Mouse (Mus musculus) c-Kit-positive CD71-positive TER-119-negative erythroid progenitor cells, embryonic 14.5 days (primary cell): ENCODE measurements around the gene Iqsec3.

Experiments
- DNase-seq: peaks from one replicate; pipeline ENCODE4 v3.0.0-alpha.2; 2013; ENCODE audit warnings: low read depth

Gene Iqsec3

DNA sequence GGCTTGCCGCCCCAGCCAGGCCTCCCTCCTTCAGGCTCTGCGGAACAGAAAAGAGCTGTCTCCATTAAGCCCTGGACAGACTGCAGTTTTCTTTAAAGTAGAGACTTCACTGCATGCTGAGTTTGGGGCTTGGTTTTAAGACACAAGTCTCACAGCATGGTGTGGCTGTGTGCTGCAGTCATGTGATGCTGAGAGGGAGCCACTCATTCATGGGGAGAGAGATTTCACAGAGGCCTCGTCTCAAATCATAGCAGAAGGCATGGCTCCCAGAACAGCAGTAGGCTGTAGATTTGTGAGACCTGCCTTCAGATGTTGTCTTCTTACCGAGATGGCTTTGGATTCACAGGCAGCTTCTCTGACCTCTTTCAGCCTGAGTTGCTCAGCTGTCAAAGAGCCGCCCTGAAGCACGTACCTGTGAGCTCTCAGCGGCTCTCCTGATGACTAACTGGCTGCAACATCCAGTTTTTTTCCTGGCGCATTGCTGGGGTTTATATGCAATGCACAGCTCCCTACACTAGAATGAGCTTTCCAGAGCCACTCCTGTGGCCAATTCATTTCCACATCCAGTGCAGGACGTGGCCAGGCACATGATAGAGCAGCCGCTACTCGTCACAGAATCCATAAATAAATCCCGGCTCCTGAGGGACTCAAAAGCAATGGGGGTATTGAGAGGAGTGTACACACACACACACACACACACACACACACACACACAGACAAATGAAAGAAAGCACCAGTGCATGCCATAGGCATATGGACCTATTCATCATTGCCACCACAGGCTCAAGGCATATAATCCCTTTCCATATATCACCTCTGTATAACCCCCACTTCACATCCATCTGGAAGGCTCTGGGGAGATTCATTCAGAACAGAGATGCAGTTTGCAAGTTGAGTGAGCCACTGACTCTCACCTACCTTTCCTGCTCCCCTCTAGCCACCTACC is 18.7 kb downstream of the Iqsec3 start:
- DNase-seq: no peak

DNA sequence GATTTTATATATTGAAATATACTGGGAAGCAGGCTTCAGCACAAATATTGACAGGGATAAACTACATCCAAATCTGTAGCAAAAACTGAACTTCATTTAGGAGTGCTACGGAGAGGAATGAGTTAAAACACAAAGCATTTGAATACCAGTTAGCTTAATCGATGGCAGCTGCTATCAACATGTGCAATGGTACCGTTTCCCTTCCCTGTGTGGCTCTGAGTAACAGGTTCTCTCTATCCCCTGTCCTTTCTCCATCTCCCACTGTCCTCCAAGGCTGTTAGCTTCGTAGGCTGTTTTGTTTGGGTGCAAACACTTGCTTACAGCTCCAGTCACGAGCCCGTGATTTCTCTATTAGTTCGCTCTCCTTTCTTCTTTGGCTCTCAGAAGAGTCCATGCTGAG is 19.7 kb downstream of the Iqsec3 start:
- DNase-seq: no peak

DNA sequence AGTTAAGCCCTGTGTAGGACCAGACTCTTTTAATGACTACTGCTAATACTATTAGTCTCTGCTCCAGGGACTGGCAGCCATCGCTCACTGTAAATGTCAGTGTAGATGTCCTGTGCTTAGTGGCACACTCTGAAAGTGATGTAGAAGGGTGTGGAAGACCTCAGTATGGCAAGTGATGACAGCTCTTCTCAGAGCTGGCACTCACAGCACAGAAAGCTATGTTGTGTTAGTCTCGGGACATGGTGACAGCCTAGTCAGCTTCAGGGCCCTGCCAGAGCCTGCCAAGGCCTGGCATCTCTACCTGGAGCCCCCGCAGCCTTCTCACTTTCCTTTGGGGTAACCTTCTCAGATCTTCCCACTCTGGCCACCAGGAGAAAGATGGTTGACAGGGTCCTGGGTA is 21.8 kb downstream of the Iqsec3 start:
- DNase-seq: no peak

DNA sequence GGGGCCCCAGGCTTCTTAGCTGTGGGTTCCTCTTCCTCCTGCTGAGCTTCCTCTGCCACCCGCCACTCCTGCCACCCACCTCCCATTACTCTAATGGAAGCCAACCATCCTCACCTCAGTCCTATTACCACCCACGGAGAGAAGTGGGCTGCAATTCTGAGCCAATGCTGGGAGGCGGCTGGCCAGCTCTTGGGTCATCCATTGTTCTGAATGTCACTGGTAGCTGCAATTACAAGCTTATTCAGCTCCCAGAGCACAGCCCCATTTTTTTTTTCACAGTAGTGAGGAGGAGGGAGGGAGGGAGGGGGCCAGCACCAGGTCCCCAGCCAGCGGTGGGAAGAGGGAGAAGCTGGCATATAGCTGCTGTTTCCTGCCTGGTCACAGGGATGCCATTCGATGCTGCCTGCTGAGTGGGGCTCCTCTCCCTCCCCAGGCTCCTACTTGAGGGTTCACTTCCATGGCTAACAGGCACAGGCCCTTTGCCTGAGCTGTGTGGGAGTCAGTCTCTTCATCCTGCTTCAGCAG is 32.7 kb downstream of the Iqsec3 start:
- DNase-seq: no peak

DNA sequence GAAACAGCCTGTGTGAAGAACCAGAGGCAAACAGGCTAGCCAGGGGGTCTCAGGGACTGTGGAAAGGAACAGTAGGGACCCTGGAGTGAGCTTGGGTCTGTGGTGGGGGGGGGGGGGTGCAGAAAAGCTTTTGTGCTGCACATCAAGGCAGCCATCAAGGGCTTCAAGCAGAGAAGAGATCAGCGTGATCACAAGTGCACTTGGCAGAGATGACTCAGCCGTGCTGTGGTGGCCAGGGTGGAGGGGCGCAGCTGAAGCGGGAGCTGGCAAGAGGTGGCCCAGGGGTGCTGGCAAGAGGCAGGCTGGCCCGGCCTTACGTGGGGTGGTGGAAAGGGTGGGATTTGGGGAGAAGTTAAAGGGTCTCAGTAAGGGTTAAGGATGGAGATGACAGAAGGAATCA is 48.6 kb downstream of the Iqsec3 start:
- no peak for DNase-seq

DNA sequence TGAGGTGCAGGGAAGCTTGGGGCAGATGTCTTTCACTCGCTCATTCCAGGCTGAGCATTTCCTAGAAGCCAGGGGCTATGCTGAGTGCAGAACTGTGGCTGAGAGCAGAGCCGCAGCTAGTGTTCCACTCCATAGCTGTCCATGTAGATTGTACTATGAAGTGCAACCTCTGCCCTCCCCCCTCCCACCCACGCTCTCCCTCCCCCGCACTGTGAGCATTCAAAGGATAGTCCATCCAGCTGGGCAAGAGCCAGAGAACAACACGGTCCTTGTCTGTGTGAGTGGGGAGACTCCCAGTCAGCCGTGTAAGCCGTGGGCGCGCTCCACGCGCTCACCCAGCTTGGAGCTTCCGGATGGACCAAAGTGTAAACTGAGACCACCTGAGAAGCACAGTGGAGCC is 49.1 kb downstream of the Iqsec3 start:
- no peak for DNase-seq

DNA sequence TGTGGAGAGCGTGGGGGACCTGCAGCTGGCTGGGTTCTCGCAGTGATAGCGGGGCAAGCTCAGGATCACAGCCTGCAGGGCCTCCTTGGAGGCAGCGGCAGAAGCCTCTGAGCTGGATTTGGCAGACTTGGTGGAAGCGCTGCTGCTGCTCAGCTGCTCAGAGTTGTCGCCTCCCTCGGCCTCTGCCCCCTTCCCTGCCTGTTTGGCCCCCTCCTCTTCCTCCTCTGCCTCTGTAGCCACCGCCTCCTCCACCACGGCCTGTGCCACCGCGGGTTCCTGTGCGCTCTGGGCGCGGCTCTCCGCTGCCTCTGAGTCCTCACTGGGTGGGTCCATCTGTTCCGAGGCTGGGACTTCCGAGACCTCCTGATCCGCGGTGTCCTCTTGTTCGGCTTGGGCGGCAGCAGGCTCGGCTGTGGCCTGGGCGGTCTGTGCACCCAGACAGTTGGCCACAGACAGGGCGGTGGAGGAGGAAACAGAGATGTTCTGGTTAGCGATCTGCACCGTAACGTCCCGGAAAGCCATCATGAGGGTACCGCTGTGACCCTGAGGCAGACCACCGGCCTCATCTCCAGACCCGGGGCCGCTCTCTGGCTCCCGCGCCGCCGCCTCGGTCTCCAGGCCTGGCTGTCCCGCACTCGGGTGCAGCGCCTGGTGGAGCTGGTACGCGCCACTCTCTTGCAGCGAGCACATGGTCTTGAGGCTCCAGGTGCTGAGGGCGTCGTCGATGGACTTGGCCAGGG is 60.8 kb downstream of the Iqsec3 start:
- DNase-seq: no peak

DNA sequence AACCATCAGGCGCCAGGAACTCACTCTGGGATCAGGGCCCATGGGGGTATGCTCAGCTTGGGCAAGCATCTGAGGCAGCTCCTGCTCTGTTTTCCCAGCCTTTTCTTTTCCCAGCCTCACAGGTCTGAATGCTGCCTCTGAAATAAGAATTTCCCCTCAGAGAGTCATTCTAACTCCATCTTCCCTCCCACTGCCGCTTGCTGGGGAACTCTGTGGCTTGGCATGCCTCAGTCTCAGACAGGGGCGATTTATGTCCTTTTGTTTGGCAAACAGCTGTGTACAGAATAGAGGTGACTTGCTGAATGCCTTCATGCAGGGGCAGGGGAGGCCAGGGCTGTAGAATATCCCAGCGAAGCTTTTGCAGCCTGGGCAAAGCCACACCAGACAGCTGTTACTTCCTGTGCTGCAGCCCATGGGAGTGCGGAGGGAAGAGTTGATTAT is 65.9 kb downstream of the Iqsec3 start:
- no peak for DNase-seq

DNA sequence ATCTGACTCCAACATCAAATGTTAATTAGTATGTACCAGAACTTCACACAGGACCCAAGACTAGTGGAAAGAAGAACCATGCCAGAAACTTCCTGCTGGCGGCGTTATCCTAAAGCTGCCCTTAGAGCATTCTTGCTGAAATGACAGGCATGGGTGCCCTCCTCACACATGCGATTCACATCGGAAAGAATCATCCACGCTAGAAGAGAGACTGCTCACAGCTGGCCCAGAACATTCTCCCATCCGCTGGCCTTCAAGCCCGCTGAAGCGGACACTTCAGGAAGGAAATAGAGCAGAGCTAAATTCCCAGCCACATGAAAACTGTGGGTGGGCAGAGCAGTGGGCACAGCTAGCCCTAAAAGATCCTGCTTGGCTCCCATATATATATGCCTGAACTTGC is 68.2 kb downstream of the Iqsec3 start:
- DNase-seq: no peak

DNA sequence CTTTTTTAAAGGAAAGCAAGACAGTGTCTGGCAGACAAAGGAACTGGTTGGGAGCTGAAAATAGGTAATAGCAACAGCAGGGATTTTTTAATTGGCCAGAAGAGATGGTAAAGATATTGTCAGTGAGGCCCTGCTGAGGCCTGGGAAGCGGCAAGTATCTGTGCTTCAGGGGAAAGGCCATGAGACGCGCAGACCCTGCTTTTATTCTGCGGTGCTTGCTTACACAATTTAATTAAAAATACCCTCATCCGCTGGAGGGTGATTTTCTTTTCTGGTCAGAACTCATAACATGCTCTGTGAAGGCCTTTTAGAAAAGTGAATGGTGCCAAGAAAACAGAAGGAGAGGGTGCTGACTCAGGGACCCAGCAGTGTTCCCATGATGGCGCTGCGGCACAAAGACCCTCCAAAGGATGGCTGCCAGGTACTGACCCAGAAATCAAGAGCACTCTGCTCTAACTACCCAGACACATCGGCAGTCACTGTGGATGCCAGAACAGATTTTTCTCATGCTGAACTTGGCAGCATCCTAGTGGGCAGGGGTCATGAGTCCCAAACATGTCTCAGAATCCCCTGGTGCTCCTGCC is 70.7 kb downstream of the Iqsec3 start:
- DNase-seq: no peak

DNA sequence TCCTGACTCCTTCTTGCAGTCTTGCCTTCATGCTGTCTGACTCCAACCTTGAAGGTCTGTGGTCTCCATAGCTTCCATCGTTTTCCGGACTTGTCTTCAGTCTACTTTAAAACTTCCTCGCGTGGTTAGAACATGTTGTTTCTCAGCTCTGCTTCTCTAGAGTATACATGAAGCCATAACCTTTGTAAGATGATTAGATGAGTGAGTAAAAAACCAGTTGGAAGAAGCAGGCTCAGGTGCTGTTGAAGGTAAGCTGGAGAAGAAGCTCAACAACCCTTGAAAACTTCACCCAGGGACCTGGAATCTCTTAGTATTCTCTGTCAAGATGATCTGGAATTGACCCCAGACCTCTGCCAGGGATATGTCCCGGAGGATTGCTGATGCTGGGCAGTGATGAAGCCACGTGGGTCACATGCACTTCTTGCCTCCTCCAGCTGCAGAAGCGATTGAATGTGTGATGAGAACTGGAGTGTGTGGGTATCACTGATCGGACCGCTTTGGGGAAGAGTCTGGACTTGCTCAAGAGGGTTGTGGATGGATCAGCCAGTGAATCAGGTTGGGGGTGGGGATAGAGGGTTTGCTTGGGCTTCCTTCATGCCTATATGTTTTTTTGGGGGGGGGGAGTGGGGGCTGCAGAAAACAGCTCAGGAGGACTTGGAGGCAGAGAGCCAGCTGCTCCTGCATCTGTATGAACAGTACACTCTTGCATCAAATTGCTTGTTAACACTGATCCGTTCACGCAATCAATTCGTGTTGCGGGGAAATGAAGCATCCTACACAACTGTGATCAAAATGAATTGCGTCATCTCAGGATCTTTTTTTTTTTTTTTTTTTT is 71.4 kb downstream of the Iqsec3 start:
- no peak for DNase-seq

DNA sequence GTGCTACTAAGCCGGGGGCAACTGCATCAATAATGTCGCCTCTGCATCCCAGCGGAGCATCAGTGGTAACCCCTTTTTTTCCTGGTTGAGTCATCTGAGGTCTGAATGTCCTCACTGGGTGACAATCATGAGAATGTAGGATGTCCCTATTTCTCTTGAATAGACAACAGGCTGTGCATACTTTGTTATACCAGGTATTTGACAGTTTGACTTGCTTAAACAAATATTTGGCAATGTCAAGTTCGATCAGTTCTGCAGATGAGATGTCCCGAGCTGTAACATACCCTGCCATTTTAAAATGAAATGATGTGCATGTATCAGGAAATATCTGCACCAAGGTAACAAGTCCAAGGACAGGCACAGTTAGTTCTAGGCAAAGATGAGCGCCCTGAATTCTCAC is 72.3 kb downstream of the Iqsec3 start:
- DNase-seq: no peak

DNA sequence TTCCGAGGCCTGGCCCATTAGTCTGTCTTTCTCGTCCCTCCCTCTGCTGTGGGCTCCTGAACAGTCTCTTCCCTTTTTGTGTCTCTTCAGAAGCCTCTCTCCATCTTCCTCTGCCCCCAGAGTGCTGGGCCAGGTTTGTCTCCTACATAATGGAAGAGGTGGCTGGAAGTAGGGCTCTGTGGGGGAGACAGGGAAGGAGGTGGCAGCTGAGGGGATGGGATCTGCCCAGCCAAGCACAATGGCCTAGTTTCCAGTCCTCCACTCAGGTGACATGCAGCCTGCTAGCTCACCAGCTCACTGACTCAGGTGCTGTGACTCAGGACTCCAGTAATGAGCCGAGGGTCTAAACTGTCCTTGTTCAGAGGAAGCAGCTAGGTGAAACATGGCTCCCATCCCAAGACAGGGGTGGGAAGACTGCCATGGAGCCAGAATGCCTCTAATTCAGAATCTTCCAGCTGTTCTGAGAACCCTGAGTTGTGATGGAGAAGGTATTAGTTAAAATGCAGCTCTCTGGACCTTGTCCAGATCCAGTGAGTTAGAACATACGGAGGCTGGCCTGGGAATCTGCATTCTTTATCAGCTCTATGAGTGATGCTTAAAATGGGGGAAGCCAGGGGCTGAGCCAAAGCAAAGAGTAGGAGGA is 80.7 kb downstream of the Iqsec3 start:
- DNase-seq: no peak

DNA sequence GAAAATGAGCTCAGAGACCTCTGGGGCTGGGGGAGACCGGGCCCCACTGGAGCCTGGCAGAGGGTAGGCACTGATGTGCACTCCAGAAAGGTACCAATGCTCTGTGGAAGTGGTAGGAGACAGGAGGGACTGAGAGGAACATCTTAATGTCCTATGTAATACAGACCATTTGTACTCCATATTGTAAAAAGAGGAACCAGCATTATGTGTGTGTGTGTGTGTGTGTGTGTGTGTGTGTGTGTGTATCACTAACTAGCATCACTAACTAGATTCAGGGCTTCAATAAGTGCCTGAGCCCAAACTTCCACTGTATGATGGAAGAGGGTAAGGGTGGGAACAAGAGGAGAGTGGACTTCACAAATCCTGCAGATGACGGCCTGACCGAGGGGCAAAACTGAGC is 88.1 kb downstream of the Iqsec3 start:
- no peak for DNase-seq

DNA sequence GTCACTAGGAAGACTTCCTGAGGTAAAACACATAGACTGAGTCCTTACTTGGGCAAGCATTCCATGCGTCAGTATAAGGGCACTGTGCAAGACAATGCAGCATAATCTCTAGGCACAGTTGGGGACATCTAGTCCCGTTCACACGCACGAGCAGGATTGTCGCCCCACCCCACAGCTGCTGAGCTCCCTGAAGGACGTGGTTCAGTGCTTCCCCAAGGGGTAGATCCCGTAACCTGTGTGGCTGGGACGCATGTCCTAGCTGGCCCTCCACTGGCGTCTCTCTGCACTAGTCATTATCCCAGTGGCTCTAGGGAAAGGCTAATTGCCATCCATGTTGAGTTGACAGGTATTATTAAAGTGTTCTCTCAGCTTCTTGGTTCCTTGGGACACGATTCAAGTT is 91.4 kb downstream of the Iqsec3 start:
- DNase-seq: no peak

DNA sequence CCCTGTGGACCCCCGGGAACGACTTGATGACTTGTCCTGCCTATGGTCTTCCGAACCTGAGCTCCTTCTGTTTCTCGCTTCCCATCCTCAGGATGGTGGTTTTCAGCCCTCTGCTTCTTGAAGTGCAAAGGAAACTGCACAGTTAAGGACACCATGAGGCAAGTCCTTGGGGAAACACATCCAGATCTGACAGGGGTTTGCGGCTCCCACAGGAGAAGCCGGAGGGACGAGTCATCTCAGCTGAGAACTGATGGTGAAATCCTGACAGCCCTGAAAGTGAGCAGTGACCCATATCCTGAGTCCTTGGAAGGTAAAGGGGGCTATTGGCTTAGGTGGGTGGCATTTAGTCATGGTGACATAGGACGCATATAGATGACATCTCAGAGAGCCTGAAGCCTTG is 92.9 kb downstream of the Iqsec3 start:
- DNase-seq: no peak

DNA sequence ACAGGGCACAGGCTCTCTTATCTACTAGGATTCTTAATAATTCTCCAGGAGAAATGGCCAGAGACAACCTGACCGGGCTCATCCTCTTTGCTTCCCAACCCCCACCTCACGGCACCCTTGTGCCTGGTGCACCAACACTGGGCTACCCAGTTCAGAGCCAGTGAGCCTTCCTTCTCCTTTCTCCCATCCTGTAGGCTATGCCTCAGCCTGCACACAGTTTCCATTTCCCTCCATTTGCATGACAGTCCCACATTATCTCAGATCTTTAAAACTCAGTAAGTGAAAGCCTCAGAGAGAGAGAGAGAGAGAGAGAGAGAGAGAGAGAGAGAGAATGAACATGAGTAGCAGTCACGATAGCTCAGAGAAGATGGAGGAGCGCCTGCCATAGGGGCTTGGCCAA is 95.2 kb downstream of the Iqsec3 start:
- no peak for DNase-seq

DNA sequence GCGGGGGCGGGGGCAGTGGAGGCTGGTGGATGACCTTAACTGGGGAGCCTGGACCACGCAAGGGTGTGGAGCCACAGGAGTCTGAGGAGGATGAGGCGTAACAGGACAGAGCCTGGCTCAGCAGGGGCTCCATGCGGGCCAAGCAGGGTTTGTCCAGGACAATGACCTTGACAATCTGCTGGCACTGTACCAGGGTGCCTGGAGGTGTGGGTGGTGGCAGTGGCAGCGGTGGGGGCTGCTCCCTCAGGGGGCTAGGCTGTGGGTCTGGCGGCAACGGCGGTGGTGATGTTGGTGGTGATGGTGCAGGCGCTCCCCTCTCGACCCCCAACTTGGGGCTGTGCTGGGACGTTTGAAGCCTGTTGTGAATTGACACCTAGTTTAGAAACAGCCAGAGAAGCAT is 97.3 kb downstream of the Iqsec3 start:
- no peak for DNase-seq

DNA sequence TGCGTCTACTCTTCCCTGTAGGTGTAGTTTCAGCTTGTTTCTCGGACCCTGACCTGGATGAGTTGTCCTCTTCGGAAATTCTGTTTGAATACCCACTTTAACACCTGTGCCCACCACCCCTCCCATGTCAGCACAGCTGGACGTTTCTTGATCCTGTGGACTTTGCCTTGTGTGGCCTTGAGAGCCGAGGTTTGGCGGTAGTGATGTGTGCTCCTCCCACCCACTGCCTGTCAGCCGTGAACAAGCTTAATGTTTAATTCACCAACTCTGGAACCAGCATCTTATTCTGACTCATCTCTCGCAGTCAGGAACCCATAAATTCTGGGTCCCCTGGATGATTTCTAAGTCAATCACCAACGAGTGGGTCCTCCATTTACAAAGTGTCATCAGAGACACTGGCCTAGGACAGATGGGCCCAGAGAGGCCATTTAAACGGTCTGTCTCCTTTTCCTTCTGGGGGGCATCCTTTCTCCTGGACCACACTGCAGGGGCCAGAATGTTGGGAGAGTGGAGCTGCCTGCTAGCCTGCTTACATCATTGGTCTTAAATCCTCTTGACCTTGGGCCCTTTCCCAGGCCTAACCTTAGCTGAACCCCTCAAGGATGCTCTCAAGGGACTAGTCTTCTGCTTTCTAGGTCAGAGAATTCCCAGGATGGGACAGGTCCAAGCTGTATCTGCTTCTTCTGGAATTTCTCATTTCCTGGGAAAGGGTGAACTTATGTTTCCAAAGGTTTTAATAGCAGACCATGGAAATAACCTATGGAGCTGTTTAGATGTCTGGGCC is 102.1 kb downstream of the Iqsec3 start:
- DNase-seq: no peak

DNA sequence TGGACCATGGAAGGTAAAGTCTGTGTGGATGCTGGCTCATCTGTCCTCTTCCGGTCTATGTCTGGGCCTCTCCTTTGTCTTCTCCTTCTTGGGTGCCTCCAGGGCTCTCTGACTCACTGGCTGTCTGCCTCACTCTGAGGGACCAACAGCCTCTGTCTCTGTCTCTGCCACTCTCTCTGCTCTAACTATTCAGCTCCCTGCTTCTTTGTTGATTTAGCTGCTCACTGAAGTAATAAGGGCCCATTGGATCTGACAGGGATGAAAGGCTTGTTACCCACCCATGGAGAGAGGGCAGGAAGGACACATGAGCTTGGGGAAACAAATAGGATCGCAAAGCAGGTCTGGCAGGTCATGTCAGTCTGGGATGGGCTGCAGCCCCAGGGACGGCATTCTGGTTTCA is 106.4 kb downstream of the Iqsec3 start:
- no peak for DNase-seq

DNA sequence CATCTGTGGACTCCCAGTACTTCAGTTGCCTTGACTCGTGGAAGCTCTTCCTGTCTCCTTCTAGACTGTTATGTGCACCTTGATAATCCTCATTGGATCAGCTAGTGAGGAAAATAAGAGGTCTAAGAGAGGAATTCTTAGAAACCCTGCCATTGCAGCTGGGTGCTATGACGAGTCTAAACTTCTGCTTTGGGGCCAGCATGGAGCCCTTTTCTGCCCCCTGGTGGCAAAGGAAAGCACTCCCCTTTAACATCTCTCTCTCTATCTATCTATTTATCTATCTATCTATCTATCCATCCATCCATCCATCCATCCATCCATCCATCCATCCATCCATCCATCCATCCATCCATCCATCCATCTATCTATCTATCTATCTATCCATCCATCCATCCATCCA is 106.9 kb downstream of the Iqsec3 start:
- peak; percentile 16 for DNase-seq
